Mouse (Mus musculus): ENCODE data around the gene Ggta1. TPM values are rescaled to one million over a fixed set of nuclear protein-coding genes. Genes with fewer than 3 reads are reported as not detected.

The Ggta1 gene
- total and polyA plus RNA-seq, 3 experiments: 40.5 to 55.8 (median 46.9) TPM

- H3K27ac ChIP-seq (ENCODE audit: insufficient read depth, low read depth): peak overlapping the region; percentile 89
- peak overlapping the region; percentile 71 to 84 (median 78) for H3K4me3 ChIP-seq (replicated peaks in 1 of 3; ENCODE audit: low read depth in 2 of 3, low read length in 2 of 3, poor library complexity in 1 of 3)
- H3K9me3 ChIP-seq (replicated peaks; ENCODE audit: low read length): peaks cover 7% of the 10 kb centered on the region
- dilution Hi-C loops (cut with MboI; ENCODE audit: extremely low pct_ligation_motif_present, extremely low pct_unique_long_range_greater_than_20kb, low sequenced_read_pairs): no loop called here
- in situ Hi-C loops (cut with MboI; ENCODE audit: low pct_ligation_motif_present, low pct_unique_long_range_greater_than_20kb, low sequenced_read_pairs): loop anchor here (5.0 kb wide), 1 partner anchor 35 kb away; no protein-coding TSS in a partner anchor
- H3K9ac ChIP-seq (ENCODE audit: insufficient read depth, low read depth): peak overlapping the region; percentile 78
- H3K79me2 ChIP-seq (replicated peaks; ENCODE audit: control insufficient read depth, extremely low read depth, insufficient read depth, poor library complexity, severe bottlenecking): peaks cover 30% of the 10 kb centered on the region
- H3K4me2 ChIP-seq (ENCODE audit: insufficient read depth, low read depth, poor library complexity, severe bottlenecking): peak overlapping the region; percentile 93
- peaks cover 3 to 35% of the 10 kb centered on the region in 2 experiments; a peak in 3 of 4 replicates for H3K4me1 ChIP-seq (ENCODE audit: control insufficient read depth in 1 of 2, insufficient read depth in 2 of 2)
- no peaks in the 10 kb centered on the region for H3K27me3 ChIP-seq (replicated peaks)
- DNase-seq (ENCODE audit: extremely low read depth): no peak
- H3K36me3 ChIP-seq (replicated peaks in 1 of 2; ENCODE audit: control insufficient read depth in 1 of 2, insufficient read depth in 1 of 2, low read length in 1 of 2): peaks cover 2 to 12% of the 10 kb centered on the region in 2 experiments
- TF ChIP-seq BHLHE40 (IDR thresholded peaks at IDR 0.05; ENCODE audit: low read depth, low read length) (peak; percentile 91), E2F4 (IDR thresholded peaks at IDR 0.05; ENCODE audit: insufficient replicate concordance, low read depth, low read length) (no peak), EP300 (IDR thresholded peaks at IDR 0.05; ENCODE audit: low read length) (no peak), PAX5 (IDR thresholded peaks at IDR 0.05; ENCODE audit: low read length) (no peak), ZNF384 (IDR thresholded peaks at IDR 0.05; ENCODE audit: low read depth, low read length) (peak; percentile 31; the same call in 1 of the 2 replicates), POLR2AphosphoS2 (IDR thresholded peaks at IDR 0.05; ENCODE audit: low read depth, low read length) (no peak), CHD2 (IDR thresholded peaks at IDR 0.05; ENCODE audit: low read length) (no peak), USF1 (IDR thresholded peaks at IDR 0.05; ENCODE audit: low read depth, low read length) (no peak)
Measured at GRCm38 (mm10) chr2:35461971-35462787, 852 bp downstream of the Ggta1 start.

DNA sequence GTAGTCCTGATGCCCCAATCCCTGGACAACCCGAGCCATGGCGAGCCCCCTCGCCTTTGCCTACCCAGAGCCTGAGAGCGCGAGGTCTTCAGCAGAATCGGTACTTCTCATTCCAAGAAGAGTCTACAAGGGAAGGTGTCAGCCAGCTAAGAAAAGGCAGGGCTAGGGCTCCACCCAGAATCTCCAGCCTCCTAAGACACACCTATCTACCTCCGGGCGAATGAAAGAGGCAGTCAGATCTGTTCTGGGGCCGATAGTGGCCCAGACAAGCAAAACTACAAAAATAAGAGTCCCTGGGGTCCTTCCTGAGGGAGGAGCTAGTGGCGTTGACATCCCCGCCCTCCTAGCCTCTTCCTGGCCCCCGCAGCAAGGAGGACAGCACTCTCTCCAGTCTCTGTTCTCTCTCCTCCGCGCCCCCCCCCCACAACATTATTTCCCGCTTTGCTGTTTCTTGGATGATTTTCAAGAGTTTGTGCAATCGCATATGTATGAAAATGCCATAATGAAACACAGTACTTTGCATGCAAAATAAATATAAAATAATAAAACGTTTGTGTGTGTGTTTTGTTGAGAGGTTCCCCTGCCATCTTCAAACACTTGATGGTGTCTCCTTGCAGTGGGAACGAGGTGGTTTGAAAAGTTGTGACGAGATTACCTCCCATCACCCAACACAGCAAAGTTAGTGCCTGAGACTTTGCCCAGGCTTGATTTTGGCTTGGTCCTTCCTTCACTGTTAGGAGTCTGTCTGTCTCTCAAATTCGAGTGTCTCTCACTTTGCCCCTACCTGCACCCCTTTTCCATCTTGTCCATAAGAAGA is 1.7 kb downstream of the Ggta1 start:
- Histone ChIP-seq H3K79me2 (replicated peaks; ENCODE audit: control insufficient read depth, extremely low read depth, insufficient read depth, poor library complexity, severe bottlenecking) (peaks cover 38% of the 10 kb centered on the region), H3K9ac (ENCODE audit: insufficient read depth, low read depth) (peak overlapping the region; percentile 78), H3K4me1 (ENCODE audit: control insufficient read depth in 1 of 2, insufficient read depth in 2 of 2) (peaks cover 3 to 35% of the 10 kb centered on the region in 2 experiments; a peak in 3 of 4 replicates), H3K4me3 (replicated peaks in 1 of 3; ENCODE audit: low read depth in 2 of 3, low read length in 2 of 3, poor library complexity in 1 of 3) (peak overlapping the region; percentile 71 to 84 (median 78)), H3K27ac (ENCODE audit: insufficient read depth, low read depth) (peak overlapping the region; percentile 89), H3K4me2 (ENCODE audit: insufficient read depth, low read depth, poor library complexity, severe bottlenecking) (peak overlapping the region; percentile 93), H3K27me3 (replicated peaks) (no peaks in the 10 kb centered on the region), H3K36me3 (replicated peaks in 1 of 2; ENCODE audit: control insufficient read depth in 1 of 2, insufficient read depth in 1 of 2, low read length in 1 of 2) (peaks cover 2 to 20% of the 10 kb centered on the region in 2 experiments), H3K9me3 (replicated peaks; ENCODE audit: low read length) (peaks cover 7% of the 10 kb centered on the region)
- peak; percentile 96 for DNase-seq (ENCODE audit: extremely low read depth)
- dilution Hi-C loops (cut with MboI; ENCODE audit: extremely low pct_ligation_motif_present, extremely low pct_unique_long_range_greater_than_20kb, low sequenced_read_pairs): no loop called here
- in situ Hi-C loops (cut with MboI; ENCODE audit: low pct_ligation_motif_present, low pct_unique_long_range_greater_than_20kb, low sequenced_read_pairs): loop anchor here (5.0 kb wide), 1 partner anchor 36 kb away; no protein-coding TSS in a partner anchor
- no peak for TF ChIP-seq ZKSCAN1 (IDR thresholded peaks at IDR 0.05; ENCODE audit: borderline replicate concordance, low read depth, low read length)
- no peak for TF ChIP-seq BHLHE40 (IDR thresholded peaks at IDR 0.05; ENCODE audit: low read depth, low read length)
- no peak for TF ChIP-seq PAX5 (IDR thresholded peaks at IDR 0.05; ENCODE audit: low read length)
- peak; percentile 83 for TF ChIP-seq ELF1 (IDR thresholded peaks at IDR 0.05; ENCODE audit: low read depth, low read length)
- TF ChIP-seq POLR2AphosphoS2 (IDR thresholded peaks at IDR 0.05; ENCODE audit: low read depth, low read length): no peak
- no peak for TF ChIP-seq GABPA (IDR thresholded peaks at IDR 0.05; ENCODE audit: insufficient replicate concordance, low read depth, low read length)
- peak; percentile 81 for TF ChIP-seq POLR2A (IDR thresholded peaks at IDR 0.05; ENCODE audit: low read depth, low read length)
- peak; percentile 66; the same call in 1 of the 2 replicates for TF ChIP-seq SIN3A (IDR thresholded peaks at IDR 0.05; ENCODE audit: low read length)
- TF ChIP-seq ETS1 (conservative IDR thresholded peaks at IDR 0.05; ENCODE audit: low read depth, low read length): peak; percentile 45; the same call in 1 of the 2 replicates
- TF ChIP-seq ZC3H11A (IDR thresholded peaks at IDR 0.05; ENCODE audit: low read depth, low read length): no peak
- no peak for TF ChIP-seq RAD21 (IDR thresholded peaks at IDR 0.05; ENCODE audit: low read depth, low read length)
- no peak for TF ChIP-seq USF1 (IDR thresholded peaks at IDR 0.05; ENCODE audit: low read depth, low read length)
- no peak for TF ChIP-seq CHD2 (IDR thresholded peaks at IDR 0.05; ENCODE audit: low read length)
- TF ChIP-seq KAT2A (IDR thresholded peaks at IDR 0.05; ENCODE audit: insufficient replicate concordance, low read length): no peak
- peak; percentile 88 for TF ChIP-seq TBP (conservative IDR thresholded peaks at IDR 0.05; ENCODE audit: low read depth, low read length)
- peak; percentile 78 for TF ChIP-seq NELFE (IDR thresholded peaks at IDR 0.05; ENCODE audit: low read depth, low read length)
- peak; percentile 55; the same call in 1 of the 2 replicates for TF ChIP-seq MEF2A (IDR thresholded peaks at IDR 0.05; ENCODE audit: borderline replicate concordance, low read depth, low read length)
- no peak for TF ChIP-seq CTCF (conservative IDR thresholded peaks at IDR 0.05 in 1 of 2, IDR thresholded peaks at IDR 0.05 in 1 of 2; ENCODE audit: low read depth in 2 of 2, low read length in 2 of 2)
- TF ChIP-seq ZNF384 (IDR thresholded peaks at IDR 0.05; ENCODE audit: low read depth, low read length): no peak
- no peak for TF ChIP-seq UBTF (IDR thresholded peaks at IDR 0.05; ENCODE audit: low read depth, low read length)
- TF ChIP-seq MAZ (IDR thresholded peaks at IDR 0.05; ENCODE audit: low read depth, low read length): peak; percentile 88
- TF ChIP-seq RCOR1 (conservative IDR thresholded peaks at IDR 0.05; ENCODE audit: low read depth, low read length): no peak
- peak; percentile 78 for TF ChIP-seq TCF12 (IDR thresholded peaks at IDR 0.05; ENCODE audit: low read depth, low read length)
- TF ChIP-seq MYC (IDR thresholded peaks at IDR 0.05; ENCODE audit: low read depth, low read length): no peak; the same call in 1 of the 2 replicates
- no peak for TF ChIP-seq MAX (IDR thresholded peaks at IDR 0.05; ENCODE audit: low read length)

All from CH12.LX (cell line).